Mouse (Mus musculus) colon, adult 2 months (tissue): ENCODE measurements around the gene Gm28308. TPM values are rescaled to one million over a fixed set of nuclear protein-coding genes. Genes with fewer than 3 reads are reported as not detected.

Experiments used
- polyA plus RNA-seq: library from polyadenylated mRNA; depleted of rRNA; stranded (reverse); fragments of >200 nt; gene quantifications from 2 replicates; pipeline ENCODE4 v1.2.3, GENCODE M21; 2012; rRNA removed

The Gm28308 gene
- polyA plus RNA-seq: 7.4 and 8.4 TPM in 2 replicates

GRCm38 (mm10) chr6:52213119-52213986, at the start of gene Gm28308, which contains the start of gene Hoxa3:
Gm28308 (minus strand) TSS chr6:52213339.
Hoxa3 (minus strand) TSS chr6:52213336.

GRCm38 (mm10) chr6:52260654-52261575, 47.8 kb upstream of the Gm28308 start, which contains the start of gene Hoxa13:
Hoxa13 (minus strand) TSS chr6:52260880.

GRCm38 (mm10) chr6:52245757-52246142, 32.6 kb upstream of the Gm28308 start, which contains the start of gene Hoxa11:
Hoxa11 (minus strand) TSS chr6:52245810.

GRCm38 (mm10) chr6:52240389-52241000, 27.4 kb upstream of the Gm28308 start, which contains the start of gene Hoxa10:
Hoxa10 (minus strand) TSS chr6:52240854.

GRCm38 (mm10) chr6:52230516-52231165, 17.5 kb upstream of the Gm28308 start, which contains the start of gene Hoxa9:
Hoxa9 (minus strand) TSS chr6:52231089.

GRCm38 (mm10) chr6:52221337-52221992, 8.3 kb upstream of the Gm28308 start, which contains the start of gene Hoxa7:
Hoxa7 (minus strand) TSS chr6:52221854.

GRCm38 (mm10) chr6:52208072-52208867, 4.9 kb downstream of the Gm28308 start, which contains the start of gene Hoxa6:
Hoxa6 (minus strand) TSS chr6:52208722.

GRCm38 (mm10) chr6:52204050-52204752, 8.9 kb downstream of the Gm28308 start, which contains the start of gene Hoxa5:
Hoxa5 (minus strand) TSS chr6:52204587.

GRCm38 (mm10) chr6:52190906-52191810, 22.0 kb downstream of the Gm28308 start, which contains the start of gene Hoxa4:
Hoxa4 (minus strand) TSS chr6:52191753.

GRCm38 (mm10) chr6:52177061-52177735, 35.9 kb downstream of the Gm28308 start, which contains the start of gene 5730596B20Rik:
5730596B20Rik (plus strand) TSS chr6:52177498.

GRCm38 (mm10) chr6:52164626-52165440, 48.3 kb downstream of the Gm28308 start, which contains the start of gene Hoxa2:
Hoxa2 (minus strand) TSS chr6:52164831.

GRCm38 (mm10) chr6:52158276-52159051, 54.7 kb downstream of the Gm28308 start, which contains the start of gene Hoxa1:
Hoxa1 (minus strand) TSS chr6:52158317.

